Comparison of ENCODE assay signal across 9 mouse cellular contexts in the genomic region with DNA sequence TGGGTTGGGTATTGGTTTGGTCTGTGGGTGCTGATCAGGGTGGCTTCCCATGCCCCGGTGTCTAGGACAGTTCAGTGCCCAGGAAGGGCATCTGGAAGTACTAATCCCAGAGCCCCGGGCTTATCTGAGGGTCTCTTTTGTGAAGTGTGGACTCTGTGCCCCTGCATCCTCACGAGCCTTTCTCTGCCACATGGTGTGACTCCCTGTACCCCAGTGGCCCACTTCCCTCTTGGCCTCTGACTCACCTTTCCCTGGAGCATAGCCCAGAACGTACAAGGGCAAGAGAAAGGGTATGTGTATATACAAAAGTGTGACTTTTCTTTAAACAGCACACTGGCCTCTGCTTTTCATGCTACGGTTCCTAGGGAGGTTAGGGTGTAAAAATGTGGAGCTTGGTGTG. TPM values are rescaled to one million over a fixed set of nuclear protein-coding genes. Genes with fewer than 3 reads are reported as not detected.
DNase-seq lines count a peak whose midpoint lies in the region; ATAC-seq and TF ChIP-seq lines count a peak whose summit lies in the region.
"Had no signal": no experiment of that assay in that cellular context is flagged by ENCODE, and none has a peak within 500 bp of the region (broad histone marks: within the 10 kb centered on the region; RNA-seq: fewer than 3 reads in every experiment).

No protein-coding gene starts in this region.

- peak overlapping the region; percentile 96 for H3K9ac ChIP-seq in ES-Bruce4 (ENCODE audit: low read depth, poor library complexity, severe bottlenecking)
- H3K9ac ChIP-seq in forebrain, embryonic 12.5 days, result peak overlapping the region; percentile 77
- peak overlapping the region; percentile 89 for H3K9ac ChIP-seq in liver, embryonic 16.5 days (ENCODE audit: low read depth, low read length)

- no peaks in the 10 kb centered on the region for H3K27me3 ChIP-seq in ES-Bruce4 (ENCODE audit: control insufficient read depth, insufficient read depth, low read length, poor library complexity, severe bottlenecking)
- no peaks in the 10 kb centered on the region for H3K27me3 ChIP-seq in forebrain, embryonic 12.5 days
- no peaks in the 10 kb centered on the region for H3K27me3 ChIP-seq in liver, embryonic 16.5 days (ENCODE audit: control insufficient read depth, insufficient read depth, low read depth, low read length)

- 31% methylated on average over 5 of the region's 5 CpGs for WGBS in forebrain, embryonic 12.5 days
- whole genome bisulfite sequencing in liver, embryonic 16.5 days (ENCODE audit: insufficient replicate concordance), result 23% methylated on average over 5 of the region's 5 CpGs

- H3K9me3 ChIP-seq in ES-Bruce4 (replicated peaks; ENCODE audit: control insufficient read depth, insufficient read depth, low read length, poor library complexity, severe bottlenecking), result no peaks in the 10 kb centered on the region
- no peaks in the 10 kb centered on the region for H3K9me3 ChIP-seq in forebrain, embryonic 12.5 days
- H3K9me3 ChIP-seq in liver, embryonic 16.5 days (replicated peaks; ENCODE audit: control insufficient read depth, low read length), result no peaks in the 10 kb centered on the region

- H3K4me2 ChIP-seq in forebrain, embryonic 12.5 days, result peak overlapping the region; percentile 98
- peak overlapping the region; percentile 98 for H3K4me2 ChIP-seq in liver, embryonic 16.5 days (ENCODE audit: low read depth, low read length)

- no peak for ATAC-seq in forebrain, embryonic 12.5 days (ENCODE audit: low FRiP score)
- ATAC-seq in liver, embryonic 16.5 days (ENCODE audit: low read depth), result no peak

- no peak for TF ChIP-seq EP300 in ES-Bruce4 (IDR thresholded peaks at IDR 0.05; ENCODE audit: insufficient read depth, low read depth, low read length)

- DNase-seq in embryo, embryonic 9.5 days (ENCODE audit: extremely low spot score), result peak; percentile 11
- no peak for DNase-seq in embryo, embryonic 11 days
- no peak for DNase-seq in layer of hippocampus, adult 18-20 months (ENCODE audit: low spot score in 2 of 2)
- no peak for DNase-seq in cerebellum, postnatal 4 days (ENCODE audit: low spot score in 2 of 2)
- DNase-seq in urinary bladder, postnatal 36 days (ENCODE audit: low spot score in 2 of 2), result no peak

- no peak for TF ChIP-seq CTCF in ES-Bruce4 (IDR thresholded peaks at IDR 0.05; ENCODE audit: low read depth, low read length)

- peak overlapping the region; percentile 100 for H3K4me3 ChIP-seq in ES-Bruce4 (ENCODE audit: low read depth, low read length)
- peak overlapping the region; percentile 75 for H3K4me3 ChIP-seq in forebrain, embryonic 12.5 days (replicated peaks)
- H3K4me3 ChIP-seq in liver, embryonic 16.5 days (ENCODE audit: low read depth, low read length), result peak overlapping the region; percentile 95
- H3K4me3 ChIP-seq: heart, adult 2 months had no signal

- peak overlapping the region; percentile 63 for H3K27ac ChIP-seq in ES-Bruce4 (ENCODE audit: insufficient read depth, low read length)
- H3K27ac ChIP-seq in forebrain, embryonic 12.5 days, result no peak overlapping the region
- H3K27ac ChIP-seq in liver, embryonic 16.5 days (ENCODE audit: low read length), result peak overlapping the region; percentile 81; the same call in 1 of the 2 replicates
- H3K27ac ChIP-seq: heart, adult 2 months had no signal

- H3K4me1 ChIP-seq in ES-Bruce4 (ENCODE audit: control insufficient read depth, insufficient read depth, low read length), result no peaks in the 10 kb centered on the region
- peaks cover 30% of the 10 kb centered on the region for H3K4me1 ChIP-seq in forebrain, embryonic 12.5 days
- peaks cover 51% of the 10 kb centered on the region for H3K4me1 ChIP-seq in liver, embryonic 16.5 days (ENCODE audit: control insufficient read depth, low read depth, low read length)

- H3K36me3 ChIP-seq in ES-Bruce4 (ENCODE audit: control insufficient read depth, insufficient read depth, low read length, poor library complexity, severe bottlenecking), result peaks cover 25% of the 10 kb centered on the region
- H3K36me3 ChIP-seq in forebrain, embryonic 12.5 days (replicated peaks), result no peaks in the 10 kb centered on the region
- H3K36me3 ChIP-seq in liver, embryonic 16.5 days (ENCODE audit: control insufficient read depth, insufficient read depth), result peaks cover 2% of the 10 kb centered on the region; the same call in 1 of the 2 replicates

- no peak for TF ChIP-seq POLR2A in ES-Bruce4 (IDR thresholded peaks at IDR 0.05; ENCODE audit: insufficient read depth, low read length)

RNA-seq across cellular contexts. Expression of a gene that starts 1.2 kb away (rescaled TPM):
- polyA plus RNA-seq in ES-Bruce4 (2011; ENCODE audit: insufficient read depth, insufficient read length, low read depth, missing spikeins), result 471 and 519 TPM in 2 replicates
- 41.5 and 44.1 TPM in 2 replicates for polyA plus RNA-seq in forebrain, embryonic 12.5 days (2016; fragmentation: Nextera tagmentation; extraction: Ambion mirVana)
- 37.8 and 39.5 TPM in 2 replicates for polyA plus RNA-seq in liver, embryonic 16.5 days (2015; fragmentation: Nextera tagmentation; extraction: Ambion mirVana)
- total RNA-seq in layer of hippocampus, adult 18-20 months (2021), result under 1 TPM; 0.57 to 0.79 TPM

RNA-seq across cellular contexts. Expression of a gene that starts 31.9 kb away (rescaled TPM):
- polyA plus RNA-seq in ES-Bruce4 (2011; ENCODE audit: insufficient read depth, insufficient read length, low read depth, missing spikeins), result 34.9 and 36.3 TPM in 2 replicates
- polyA plus RNA-seq in forebrain, embryonic 12.5 days (2016; fragmentation: Nextera tagmentation; extraction: Ambion mirVana), result not detected in 2 replicates
- 0.11 TPM in 1 of 2 replicates, not detected in the other for polyA plus RNA-seq in liver, embryonic 16.5 days (2015; fragmentation: Nextera tagmentation; extraction: Ambion mirVana)
- not detected for total RNA-seq in layer of hippocampus, adult 18-20 months (2021)
- total RNA-seq: heart, adult 2 months had no signal

RNA-seq across cellular contexts. Expression of a gene that starts 38.6 kb away (rescaled TPM):
- 62.6 and 69.4 TPM in 2 replicates for polyA plus RNA-seq in ES-Bruce4 (2011; ENCODE audit: insufficient read depth, insufficient read length, low read depth, missing spikeins)
- 48.4 and 52.2 TPM in 2 replicates for polyA plus RNA-seq in forebrain, embryonic 12.5 days (2016; fragmentation: Nextera tagmentation; extraction: Ambion mirVana)
- 15.8 and 16.4 TPM in 2 replicates for polyA plus RNA-seq in liver, embryonic 16.5 days (2015; fragmentation: Nextera tagmentation; extraction: Ambion mirVana)
- 10 to 100 TPM; 31.1 to 31.8 TPM for total RNA-seq in layer of hippocampus, adult 18-20 months (2021)

Comparison
In these comparisons a context has a peak if more than half of its experiments do, and no peak if none do; other contexts are left out.
1. RNA of a gene that starts 1.2 kb away (polyA plus RNA-seq): 471 to 519 TPM in ES-Bruce4; 41.5 to 44.1 TPM in forebrain, embryonic 12.5 days and 37.8 to 39.5 TPM in liver, embryonic 16.5 days; every median in the first group is over 10 times any median in the second.
2. RNA of a gene that starts 31.9 kb away (polyA plus RNA-seq): 34.9 to 36.3 TPM in ES-Bruce4; 0.11 TPM in liver, embryonic 16.5 days and not detected in forebrain, embryonic 12.5 days; every median in the first group is over 10 times any median in the second.
3. Peak in every context shown above with its lines, with median percentiles within 50 percentile points of each other: H3K4me3 ChIP-seq and H3K9ac ChIP-seq.